Mouse (Mus musculus): ENCODE data around the gene Gimap4.
A peak's percentile ranks its signal among the peaks of the same experiment; 100 is the strongest.
"Not testable (repeated sequence)": the region's sequence is repeated elsewhere in the genome, so short reads cannot be mapped to it uniquely, and the experiment has no call there.

The Gimap4 gene

GRCm38 (mm10) chr6:48676860-48677415, 7.4 kb upstream of the Gimap4 start:
- no peak for DNase-seq

GRCm38 (mm10) chr6:48677492-48678345, 6.6 kb upstream of the Gimap4 start:
- DNase-seq = no peak

- DNase-seq = no peak
Measured at GRCm38 (mm10) chr6:48678391-48678790, 6.0 kb upstream of the Gimap4 start.

- no peak for DNase-seq
Measured at GRCm38 (mm10) chr6:48679701-48680100, 4.6 kb upstream of the Gimap4 start.

GRCm38 (mm10) chr6:48680421-48680820, 3.9 kb upstream of the Gimap4 start:
- DNase-seq = no peak

- DNase-seq = no peak
Measured at GRCm38 (mm10) chr6:48681472-48682090, 2.8 kb upstream of the Gimap4 start.

- DNase-seq = no peak
Measured at GRCm38 (mm10) chr6:48682271-48682670, 2.1 kb upstream of the Gimap4 start.

GRCm38 (mm10) chr6:48683263-48683821, 1.0 kb upstream of the Gimap4 start:
- DNase-seq = not testable (repeated sequence)

- DNase-seq = peak in 1 of 2 experiments; percentile 35
Measured at GRCm38 (mm10) chr6:48684806-48685205, 457 bp downstream of the Gimap4 start.

GRCm38 (mm10) chr6:48685251-48685650, 902 bp downstream of the Gimap4 start:
- no peak for DNase-seq

GRCm38 (mm10) chr6:48685694-48686665, 1.6 kb downstream of the Gimap4 start:
- DNase-seq = no peak

- no peak for DNase-seq
Measured at GRCm38 (mm10) chr6:48687077-48687476, 2.7 kb downstream of the Gimap4 start.

GRCm38 (mm10) chr6:48689320-48689719, 5.0 kb downstream of the Gimap4 start:
- DNase-seq = no peak

- no peak for DNase-seq
Measured at GRCm38 (mm10) chr6:48692962-48693361, 8.6 kb downstream of the Gimap4 start.

- no peak for DNase-seq
Measured at GRCm38 (mm10) chr6:48696830-48697554, 12.6 kb downstream of the Gimap4 start.

- DNase-seq = no peak
Measured at GRCm38 (mm10) chr6:48697555-48697930, 13.2 kb downstream of the Gimap4 start.

GRCm38 (mm10) chr6:48698066-48698856, 13.9 kb downstream of the Gimap4 start:
- no peak for DNase-seq

- DNase-seq = no peak
Measured at GRCm38 (mm10) chr6:48698888-48699287, 14.5 kb downstream of the Gimap4 start.

GRCm38 (mm10) chr6:48700251-48701075, 16.1 kb downstream of the Gimap4 start:
- peak; percentile 53 to 70 for DNase-seq

GRCm38 (mm10) chr6:48702146-48702545, 17.8 kb downstream of the Gimap4 start:
- DNase-seq = no peak
